Mouse (Mus musculus): ENCODE data around the gene Epha10. TPM values are rescaled to one million over a fixed set of nuclear protein-coding genes. Genes with fewer than 3 reads are reported as not detected.

Gene Epha10
- polyA plus RNA-seq, 3 experiments from 2014 or later, result not detected

Other genes starting within 250 kb of the Epha10 start
- not detected for gene Pou3f1, start 224.1 kb upstream of the Epha10 start, polyA plus RNA-seq (2017; shearing (Covaris generic))
- gene Utp11, start 187.3 kb upstream of the Epha10 start, polyA plus RNA-seq (2017; shearing (Covaris generic)), result 10 to 100 TPM; 84.4 to 92.4 (median 85.0) TPM
- 10 to 100 TPM in 2 of 3 experiments, 1 to 10 TPM in 1; 8.2 to 15.6 (median 13.5) TPM for gene Fhl3, start 180.2 kb upstream of the Epha10 start, polyA plus RNA-seq (2017; shearing (Covaris generic))
- gene Sf3a3, start 166.1 kb upstream of the Epha10 start, polyA plus RNA-seq (2017; shearing (Covaris generic)), result 100 to 1,000 TPM; 106 to 117 (median 115) TPM
- 100 to 1,000 TPM in 2 of 3 experiments, 10 to 100 TPM in 1; 93.6 to 120 (median 110) TPM for gene Inpp5b, start 139.0 kb upstream of the Epha10 start, polyA plus RNA-seq (2017; shearing (Covaris generic))
- gene Mtf1, start 78.8 kb upstream of the Epha10 start, polyA plus RNA-seq (2017; shearing (Covaris generic)), result 10 to 100 TPM; 12.6 to 20.4 (median 16.9) TPM
- 1 to 10 TPM; 2.8 to 5.3 (median 5.0) TPM for gene Yrdc, start 30.2 kb upstream of the Epha10 start, polyA plus RNA-seq (2017; shearing (Covaris generic))
- gene 1110065P20Rik, start 29.7 kb upstream of the Epha10 start, polyA plus RNA-seq (2017; shearing (Covaris generic)), result 1 to 10 TPM; 4.3 to 4.7 (median 4.4) TPM
- under 1 TPM; 0.30 to 0.88 (median 0.60) TPM for gene Maneal, start 18.7 kb upstream of the Epha10 start, polyA plus RNA-seq (2017; shearing (Covaris generic))
- 10 to 100 TPM in 1 of 3 experiments, 1 to 10 TPM in 2; 7.3 to 13.8 (median 9.9) TPM for gene 9930104L06Rik, start 56.1 kb downstream of the Epha10 start, polyA plus RNA-seq (2017; shearing (Covaris generic))
- 100 to 1,000 TPM in 1 of 3 experiments, 10 to 100 TPM in 2; 12.5 to 130 (median 20.4) TPM for gene Cdca8, start 58.4 kb downstream of the Epha10 start, polyA plus RNA-seq (2017; shearing (Covaris generic))
- gene Rspo1, start 105.5 kb downstream of the Epha10 start, polyA plus RNA-seq (2017; shearing (Covaris generic)), result not detected
- gene Gnl2, start 135.7 kb downstream of the Epha10 start, polyA plus RNA-seq (2017; shearing (Covaris generic)), result 10 to 100 TPM; 44.4 to 76.7 (median 68.9) TPM
- not detected for gene Dnali1, start 184.8 kb downstream of the Epha10 start, polyA plus RNA-seq (2017; shearing (Covaris generic))
- 1 to 10 TPM; 7.7 to 8.8 (median 8.5) TPM for gene Snip1, start 185.8 kb downstream of the Epha10 start, polyA plus RNA-seq (2017; shearing (Covaris generic))
- gene Meaf6, start 204.2 kb downstream of the Epha10 start, polyA plus RNA-seq (2017; shearing (Covaris generic)), result 10 to 100 TPM; 60.4 to 68.9 (median 64.1) TPM
- gene Zc3h12a, start 246.9 kb downstream of the Epha10 start, polyA plus RNA-seq (2017; shearing (Covaris generic)), result 1 to 10 TPM; 4.6 to 6.5 (median 6.5) TPM